Mouse (Mus musculus) monocyte, adult 2 months (primary cell): ENCODE data around the gene S100a2.
A peak's percentile ranks its signal among the peaks of the same experiment; 100 is the strongest.

Source experiments
- DNase-seq, 2 experiments: peaks; one replicate each; pipeline ENCODE4 v3.0.0; 2022; ENCODE audit warnings: low spot score in 2 of 2, low read depth in 1 of 2

The S100a2 gene

GRCm38 (mm10) chr3:90595556-90595955, 5.5 kb downstream of the S100a2 start:
- DNase-seq: no peak

GRCm38 (mm10) chr3:90596810-90597209, 6.8 kb downstream of the S100a2 start:
- no peak for DNase-seq

- no peak for DNase-seq
Observed at GRCm38 (mm10) chr3:90597736-90598135, 7.7 kb downstream of the S100a2 start.

- no peak for DNase-seq
Observed at GRCm38 (mm10) chr3:90598212-90598611, 8.2 kb downstream of the S100a2 start.

- DNase-seq: no peak
Observed at GRCm38 (mm10) chr3:90599401-90599800, 9.4 kb downstream of the S100a2 start.

- no peak for DNase-seq
Observed at GRCm38 (mm10) chr3:90600036-90600435, 10.0 kb downstream of the S100a2 start.

- DNase-seq: no peak
Observed at GRCm38 (mm10) chr3:90600458-90601195, 10.6 kb downstream of the S100a2 start.

GRCm38 (mm10) chr3:90601486-90602110, 11.6 kb downstream of the S100a2 start, which contains the start of gene Gm42674:
Gene Gm42674 (plus strand): TSS chr3:90601904.
- DNase-seq: no peak

GRCm38 (mm10) chr3:90603623-90604022, 13.6 kb downstream of the S100a2 start, which contains the start of gene S100a4:
Gene S100a4 (plus strand): TSS chr3:90603771.
- DNase-seq: peak; percentile 54 to 60

- peak; percentile 75 to 78 for DNase-seq
Observed at GRCm38 (mm10) chr3:90604416-90604815, 14.4 kb downstream of the S100a2 start.

- no peak for DNase-seq
Observed at GRCm38 (mm10) chr3:90605049-90605448, 15.0 kb downstream of the S100a2 start.

- no peak for DNase-seq
Observed at GRCm38 (mm10) chr3:90605736-90606135, 15.7 kb downstream of the S100a2 start.

GRCm38 (mm10) chr3:90606185-90606584, 16.1 kb downstream of the S100a2 start:
- DNase-seq: no peak

- no peak for DNase-seq
Observed at GRCm38 (mm10) chr3:90607361-90607760, 17.3 kb downstream of the S100a2 start.

- DNase-seq: no peak
Observed at GRCm38 (mm10) chr3:90608223-90608622, 18.2 kb downstream of the S100a2 start, which contains the start of gene S100a5. Gene S100a5 (plus strand): TSS chr3:90608523.

GRCm38 (mm10) chr3:90609102-90609501, 19.1 kb downstream of the S100a2 start:
- no peak for DNase-seq

GRCm38 (mm10) chr3:90611494-90611893, 21.4 kb downstream of the S100a2 start:
- no peak for DNase-seq

- no peak for DNase-seq
Observed at GRCm38 (mm10) chr3:90612061-90612460, 22.0 kb downstream of the S100a2 start.

- peak in 1 of 2 experiments; percentile 50 for DNase-seq
Observed at GRCm38 (mm10) chr3:90612728-90613291, 22.8 kb downstream of the S100a2 start, which contains the start of gene S100a6. Gene S100a6 (plus strand): TSS chr3:90612882.

GRCm38 (mm10) chr3:90613461-90614147, 23.6 kb downstream of the S100a2 start:
- no peak for DNase-seq

- DNase-seq: no peak
Observed at GRCm38 (mm10) chr3:90614148-90614530, 24.1 kb downstream of the S100a2 start.
